Mouse (Mus musculus): ENCODE results near the gene Scd3. TPM values are rescaled to one million over a fixed set of nuclear protein-coding genes. Genes with fewer than 3 reads are reported as not detected.
"Not testable (repeated sequence)": the region's sequence is repeated elsewhere in the genome, so short reads cannot be mapped to it uniquely, and the experiment has no call there.

The Scd3 gene
- polyA plus RNA-seq, 1 experiment from 2014 or later, result not detected

- Histone ChIP-seq H3K4me3 (ENCODE audit: low read depth, low read length) (no peak overlapping the region), H3K9ac (ENCODE audit: low read depth, low read length) (no peak overlapping the region; the same call in 1 of the 2 replicates), H3K4me2 (peak overlapping the region; percentile 87), H3K27ac (ENCODE audit: low read depth, low read length) (no peak overlapping the region), H3K36me3 (ENCODE audit: control insufficient read depth, insufficient read depth, low read length) (no peaks in the 10 kb centered on the region), H3K27me3 (replicated peaks; ENCODE audit: control insufficient read depth, insufficient read depth, low read length) (no peaks in the 10 kb centered on the region; the same call in 1 of the 2 replicates), H3K4me1 (replicated peaks; ENCODE audit: control insufficient read depth, insufficient read depth, low read length) (peaks cover 24% of the 10 kb centered on the region), H3K9me3 (ENCODE audit: control insufficient read depth, low read length) (no peaks in the 10 kb centered on the region)
- ATAC-seq (replicated peaks; ENCODE audit: low FRiP score) (no peak), DNase-seq (ENCODE audit: low spot score) (no peak)
- 35% methylated on average over 11 of the region's 11 CpGs for WGBS
These were observed 43.4 kb downstream of the Scd3 start for GRCm38 (mm10) chr19:44246341-44246911.

DNA sequence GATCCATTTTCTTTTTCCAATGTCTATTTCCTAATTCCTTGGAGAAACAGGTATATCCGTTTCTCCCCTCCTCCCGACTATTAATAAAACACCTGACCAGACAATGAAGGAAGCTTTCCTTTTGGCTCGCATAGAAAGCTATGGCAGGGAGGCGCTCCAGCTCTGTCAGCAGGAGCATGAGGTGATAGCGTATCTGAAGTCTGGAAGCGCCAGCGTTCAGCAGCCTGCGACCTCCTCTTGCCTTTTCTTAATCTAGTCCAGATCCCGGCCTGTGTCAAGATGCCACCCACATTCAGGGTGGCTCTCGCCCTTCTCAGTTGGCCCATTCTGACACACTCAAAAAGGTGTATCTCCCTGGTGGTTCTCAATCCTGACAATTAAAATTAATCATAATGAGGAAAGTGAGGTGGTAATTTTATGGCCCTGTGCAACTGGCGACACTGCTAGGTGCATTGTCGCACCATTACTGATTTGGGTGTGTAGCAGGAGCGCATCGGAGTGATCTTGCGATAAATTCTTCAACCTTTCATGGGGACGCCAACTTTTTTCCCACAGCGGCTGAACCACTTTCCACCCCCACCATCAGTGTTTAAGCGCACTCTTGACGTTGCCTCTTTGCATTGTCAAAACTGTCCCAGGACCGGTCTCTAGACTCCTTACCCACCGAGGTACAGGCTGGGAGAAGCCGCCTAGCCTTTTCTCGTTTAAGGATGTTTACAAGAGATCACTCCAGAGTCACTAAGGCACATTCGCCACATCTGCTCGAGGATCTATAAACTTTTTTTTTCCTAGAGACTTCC is 44.4 kb downstream of the Scd3 start:
- no peaks in the 10 kb centered on the region for H3K9me3 ChIP-seq (ENCODE audit: control insufficient read depth, low read length)
- DNase-seq (ENCODE audit: low spot score), result peak; percentile 66

GRCm38 (mm10) chr19:44248081-44248853 is 45.2 kb downstream of the Scd3 start:
- Histone ChIP-seq H3K36me3 (ENCODE audit: control insufficient read depth, insufficient read depth, low read length) (no peaks in the 10 kb centered on the region), H3K4me2 (peak overlapping the region; percentile 87), H3K27ac (ENCODE audit: low read depth, low read length) (peak overlapping the region; percentile 83), H3K9me3 (ENCODE audit: control insufficient read depth, low read length) (no peaks in the 10 kb centered on the region), H3K4me3 (ENCODE audit: low read depth, low read length) (peak overlapping the region; percentile 43), H3K4me1 (replicated peaks; ENCODE audit: control insufficient read depth, insufficient read depth, low read length) (peaks cover 24% of the 10 kb centered on the region), H3K27me3 (replicated peaks; ENCODE audit: control insufficient read depth, insufficient read depth, low read length) (peaks cover 3% of the 10 kb centered on the region; the same call in 1 of the 2 replicates), H3K9ac (ENCODE audit: low read depth, low read length) (peak overlapping the region; percentile 52)
- 4% methylated on average over 36 of the region's 36 CpGs for WGBS
- peak; percentile 97 for DNase-seq (ENCODE audit: low spot score)
- peak; percentile 98 for ATAC-seq (replicated peaks; ENCODE audit: low FRiP score)

More for the DNA sequence above, 44.4 kb downstream of the Scd3 start:
- WGBS, result 3% methylated on average over 25 of the region's 25 CpGs
- Histone ChIP-seq H3K4me3 (ENCODE audit: low read depth, low read length) (peak overlapping the region; percentile 43), H3K27ac (ENCODE audit: low read depth, low read length) (peak overlapping the region; percentile 63), H3K4me2 (peak overlapping the region; percentile 87), H3K9ac (ENCODE audit: low read depth, low read length) (peak overlapping the region; percentile 52), H3K36me3 (ENCODE audit: control insufficient read depth, insufficient read depth, low read length) (no peaks in the 10 kb centered on the region), H3K4me1 (replicated peaks; ENCODE audit: control insufficient read depth, insufficient read depth, low read length) (peaks cover 24% of the 10 kb centered on the region), H3K27me3 (replicated peaks; ENCODE audit: control insufficient read depth, insufficient read depth, low read length) (peaks cover 2% of the 10 kb centered on the region; the same call in 1 of the 2 replicates)
- ATAC-seq (replicated peaks; ENCODE audit: low FRiP score), result peak; percentile 40

- H3K9ac ChIP-seq (ENCODE audit: low read depth, low read length), result 0 out of 2 replicates have a peak overlapping the region, but pooled peaks have one; percentile 0
- ATAC-seq (replicated peaks; ENCODE audit: low FRiP score), result no peak
These were observed 45.8 kb downstream of the Scd3 start for GRCm38 (mm10) chr19:44248854-44249351.

GRCm38 (mm10) chr19:44251138-44251537 is 48.1 kb downstream of the Scd3 start:
- not testable (repeated sequence) for H3K36me3 ChIP-seq (ENCODE audit: control insufficient read depth, insufficient read depth, low read length); H3K27ac ChIP-seq (ENCODE audit: low read depth, low read length); H3K4me3 ChIP-seq (ENCODE audit: low read depth, low read length); H3K27me3 ChIP-seq (replicated peaks; ENCODE audit: control insufficient read depth, insufficient read depth, low read length); ATAC-seq (replicated peaks; ENCODE audit: low FRiP score); H3K9me3 ChIP-seq (ENCODE audit: control insufficient read depth, low read length); DNase-seq (ENCODE audit: low spot score); H3K4me2 ChIP-seq; H3K9ac ChIP-seq (ENCODE audit: low read depth, low read length)
- peaks cover 22% of the 10 kb centered on the region for H3K4me1 ChIP-seq (replicated peaks; ENCODE audit: control insufficient read depth, insufficient read depth, low read length)
- 88% methylated on average over 6 of the region's 6 CpGs for WGBS

More at GRCm38 (mm10) chr19:44248854-44249351, 45.8 kb downstream of the Scd3 start:
- 78% methylated on average over 11 of the region's 11 CpGs for WGBS
- Histone ChIP-seq H3K27me3 (replicated peaks; ENCODE audit: control insufficient read depth, insufficient read depth, low read length) (peaks cover 3% of the 10 kb centered on the region; the same call in 1 of the 2 replicates), H3K9me3 (ENCODE audit: control insufficient read depth, low read length) (no peaks in the 10 kb centered on the region), H3K27ac (ENCODE audit: low read depth, low read length) (peak overlapping the region; percentile 83), H3K4me1 (replicated peaks; ENCODE audit: control insufficient read depth, insufficient read depth, low read length) (peaks cover 24% of the 10 kb centered on the region), H3K4me3 (ENCODE audit: low read depth, low read length) (no peak overlapping the region), H3K36me3 (ENCODE audit: control insufficient read depth, insufficient read depth, low read length) (no peaks in the 10 kb centered on the region), H3K4me2 (peak overlapping the region; percentile 87)
- no peak for DNase-seq (ENCODE audit: low spot score)

DNA sequence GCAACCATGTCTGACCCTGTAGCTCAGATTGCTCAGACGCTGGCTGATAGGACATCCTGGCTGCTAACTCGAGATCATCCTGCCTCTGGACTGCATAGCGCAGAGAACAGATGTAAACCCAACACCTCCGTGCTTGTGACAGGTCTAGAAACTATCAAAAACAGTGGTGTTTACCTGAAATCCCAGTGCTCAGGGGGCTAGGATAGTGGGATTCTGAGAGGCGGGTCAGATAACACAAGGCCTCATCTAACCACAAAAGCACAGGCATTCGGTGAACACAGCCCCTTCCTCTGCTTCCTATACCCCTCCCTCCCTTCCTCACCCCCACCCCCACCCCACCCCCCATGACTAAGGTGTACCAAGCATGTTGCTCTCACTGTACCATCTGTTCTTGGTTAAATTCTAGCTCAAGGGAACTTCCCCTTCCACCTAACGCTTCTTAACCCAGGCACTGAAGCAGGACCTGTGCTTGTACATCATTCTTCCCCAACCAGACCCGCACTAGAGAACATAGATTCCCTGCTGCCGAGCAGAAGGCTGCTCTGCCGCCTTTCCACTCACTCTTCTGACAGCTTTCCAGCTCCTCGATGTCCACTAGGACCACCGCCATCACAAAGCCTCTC is 49.0 kb downstream of the Scd3 start:
- Histone ChIP-seq H3K4me3 (ENCODE audit: low read depth, low read length) (no peak overlapping the region), H3K27me3 (replicated peaks; ENCODE audit: control insufficient read depth, insufficient read depth, low read length) (0 out of 2 replicates have a peak, but pooled peaks cover 3% of the 10 kb centered on the region), H3K9ac (ENCODE audit: low read depth, low read length) (no peak overlapping the region), H3K9me3 (ENCODE audit: control insufficient read depth, low read length) (no peaks in the 10 kb centered on the region), H3K36me3 (ENCODE audit: control insufficient read depth, insufficient read depth, low read length) (no peaks in the 10 kb centered on the region), H3K4me1 (replicated peaks; ENCODE audit: control insufficient read depth, insufficient read depth, low read length) (peaks cover 13% of the 10 kb centered on the region), H3K27ac (ENCODE audit: low read depth, low read length) (no peak overlapping the region), H3K4me2 (no peak overlapping the region)
- DNase-seq (ENCODE audit: low spot score) (no peak), ATAC-seq (replicated peaks; ENCODE audit: low FRiP score) (no peak)
- 57% methylated on average over 12 of the region's 12 CpGs for WGBS

GRCm38 (mm10) chr19:44254106-44254505 is 51.0 kb downstream of the Scd3 start:
- H3K4me1 ChIP-seq (replicated peaks; ENCODE audit: control insufficient read depth, insufficient read depth, low read length); ATAC-seq (replicated peaks; ENCODE audit: low FRiP score); H3K36me3 ChIP-seq (ENCODE audit: control insufficient read depth, insufficient read depth, low read length); H3K9ac ChIP-seq (ENCODE audit: low read depth, low read length); H3K9me3 ChIP-seq (ENCODE audit: control insufficient read depth, low read length); H3K27me3 ChIP-seq (replicated peaks; ENCODE audit: control insufficient read depth, insufficient read depth, low read length); H3K4me3 ChIP-seq (ENCODE audit: low read depth, low read length); H3K27ac ChIP-seq (ENCODE audit: low read depth, low read length); H3K4me2 ChIP-seq; DNase-seq (ENCODE audit: low spot score): not testable (repeated sequence)
- 77% methylated on average over 4 of the region's 4 CpGs for WGBS

Measured in liver, embryonic 11.5 days (tissue).